Mouse (Mus musculus) brain, embryonic 14.5 days (tissue): Measurements from ENCODE around the gene Eno3.

Source experiments
- CTCF ChIP-seq: fragments of 200-500 bp; IDR thresholded peaks from 2 replicates; pipeline ENCODE4 v1.5.1; 2012; ENCODE audit warnings: inconsistent platforms, mild to moderate bottlenecking, moderate library complexity, borderline replicate concordance; ENCODE audit not compliant: insufficient read depth, insufficient read length; ENCODE audit errors: extremely low read depth
- POLR2A ChIP-seq: fragments of 200-500 bp; IDR thresholded peaks from 2 replicates; pipeline ENCODE4 v1.6.1; 2012; ENCODE audit warnings: mild to moderate bottlenecking, inconsistent platforms, borderline replicate concordance; ENCODE audit not compliant: poor library complexity, insufficient read depth, insufficient read length, severe bottlenecking; ENCODE audit errors: extremely low read depth

- no peak for TF ChIP-seq CTCF
- TF ChIP-seq POLR2A, result no peak
Measured at GRCm38 (mm10) chr11:70666687-70667086, 9.7 kb downstream of the Eno3 start.
